Mouse (Mus musculus) G1E-ER4 (cell line): ENCODE data around the gene B4galt1. TPM values are rescaled to one million over a fixed set of nuclear protein-coding genes. Genes with fewer than 3 reads are reported as not detected.

ENCODE experiments used
- GATA1 ChIP-seq: IDR thresholded peaks from one replicate; pipeline ENCODE4 v1.8.0; 2012; ENCODE audit warnings: low read length, inconsistent platforms
- polyA plus RNA-seq: library from polyadenylated mRNA; stranded (reverse); fragments of >175 nt; gene quantifications from 2 replicates; pipeline ENCODE4 v1.2.3, GENCODE M21; 2012

The B4galt1 gene
- polyA plus RNA-seq, 1 experiment = 29.9 TPM

GRCm38 (mm10) chr4:40875842-40876241 lies 22.0 kb upstream of the B4galt1 start:
- no peak for TF ChIP-seq GATA1

- no peak for TF ChIP-seq GATA1
Observed at GRCm38 (mm10) chr4:40874794-40875552, 21.2 kb upstream of the B4galt1 start.

- TF ChIP-seq GATA1 = no peak
Observed at GRCm38 (mm10) chr4:40874151-40874600, 20.4 kb upstream of the B4galt1 start.

- no peak for TF ChIP-seq GATA1
Observed at GRCm38 (mm10) chr4:40873320-40873719, 19.5 kb upstream of the B4galt1 start.

- TF ChIP-seq GATA1 = no peak
Observed at GRCm38 (mm10) chr4:40872129-40872528, 18.3 kb upstream of the B4galt1 start.

- no peak for TF ChIP-seq GATA1
Observed at GRCm38 (mm10) chr4:40870206-40870605, 16.4 kb upstream of the B4galt1 start.

GRCm38 (mm10) chr4:40868554-40869232 lies 14.9 kb upstream of the B4galt1 start:
- no peak for TF ChIP-seq GATA1

- TF ChIP-seq GATA1 = no peak
Observed at GRCm38 (mm10) chr4:40864361-40864760, 10.6 kb upstream of the B4galt1 start.

GRCm38 (mm10) chr4:40863340-40863739 lies 9.5 kb upstream of the B4galt1 start:
- no peak for TF ChIP-seq GATA1

GRCm38 (mm10) chr4:40861131-40861530 lies 7.3 kb upstream of the B4galt1 start:
- no peak for TF ChIP-seq GATA1

- TF ChIP-seq GATA1 = no peak
Observed at GRCm38 (mm10) chr4:40857824-40858346, 4.1 kb upstream of the B4galt1 start.

GRCm38 (mm10) chr4:40856571-40856970 lies 2.8 kb upstream of the B4galt1 start:
- TF ChIP-seq GATA1 = no peak

GRCm38 (mm10) chr4:40854387-40854933 lies 655 bp upstream of the B4galt1 start:
- no peak for TF ChIP-seq GATA1

- TF ChIP-seq GATA1 = no peak
Observed at GRCm38 (mm10) chr4:40852861-40853564, 792 bp downstream of the B4galt1 start.

- TF ChIP-seq GATA1 = no peak
Observed at GRCm38 (mm10) chr4:40852249-40852781, 1.5 kb downstream of the B4galt1 start.
